Mouse (Mus musculus) ovary, postnatal 14 days (tissue): ENCODE measurements around the gene Atp2b2.
A peak's percentile ranks its signal among the peaks of the same experiment; 100 is the strongest.

Source experiments
- DNase-seq: peaks from one replicate; pipeline ENCODE4 v3.0.0; 2022; ENCODE audit warnings: low spot score

Gene Atp2b2

DNA sequence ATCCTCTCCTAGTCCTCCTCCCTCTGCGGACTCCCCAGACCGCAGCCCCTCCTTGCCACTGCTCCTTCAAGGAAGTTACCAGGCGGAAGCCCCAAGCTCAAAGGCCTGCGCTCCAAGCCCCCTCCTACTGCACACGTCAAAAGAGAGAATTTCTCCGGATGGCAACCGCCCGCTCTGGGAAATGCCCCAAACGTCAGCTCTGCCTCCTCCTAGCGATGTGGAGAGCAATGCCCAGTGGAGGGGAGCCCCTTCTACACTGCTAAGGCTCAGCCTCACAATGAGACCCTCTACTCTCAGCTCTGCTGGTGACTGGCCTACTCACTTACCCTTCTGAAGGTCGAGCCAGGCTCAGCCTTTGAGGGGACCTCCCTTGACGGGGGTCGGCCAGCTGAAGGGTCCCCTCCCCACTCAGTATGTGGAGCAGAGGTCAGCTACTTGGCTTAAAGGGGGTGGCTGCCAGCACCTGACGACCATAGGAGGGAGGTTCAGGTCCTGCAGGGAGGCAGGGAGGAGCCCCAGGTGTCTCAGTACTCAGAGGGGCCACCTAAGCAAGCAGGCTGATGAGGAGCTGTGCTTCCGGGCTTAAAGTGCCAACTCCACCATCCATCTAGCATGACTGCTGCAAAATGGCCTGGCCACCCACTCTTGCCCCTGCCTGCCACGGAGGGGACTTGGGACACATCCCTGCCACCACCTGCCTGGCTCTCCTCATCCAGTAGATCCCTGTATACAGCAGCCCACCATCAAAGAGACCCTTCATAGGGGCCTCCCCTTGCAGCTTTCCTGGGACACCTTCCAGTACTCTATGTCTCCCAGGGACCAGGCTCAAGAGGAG, 152.2 kb downstream of the Atp2b2 start:
- DNase-seq, result no peak

GRCm38 (mm10) chr6:113889180-113889579, 153.2 kb downstream of the Atp2b2 start:
- DNase-seq, result no peak

- no peak for DNase-seq
Observed at GRCm38 (mm10) chr6:113886886-113887285, 155.5 kb downstream of the Atp2b2 start.

DNA sequence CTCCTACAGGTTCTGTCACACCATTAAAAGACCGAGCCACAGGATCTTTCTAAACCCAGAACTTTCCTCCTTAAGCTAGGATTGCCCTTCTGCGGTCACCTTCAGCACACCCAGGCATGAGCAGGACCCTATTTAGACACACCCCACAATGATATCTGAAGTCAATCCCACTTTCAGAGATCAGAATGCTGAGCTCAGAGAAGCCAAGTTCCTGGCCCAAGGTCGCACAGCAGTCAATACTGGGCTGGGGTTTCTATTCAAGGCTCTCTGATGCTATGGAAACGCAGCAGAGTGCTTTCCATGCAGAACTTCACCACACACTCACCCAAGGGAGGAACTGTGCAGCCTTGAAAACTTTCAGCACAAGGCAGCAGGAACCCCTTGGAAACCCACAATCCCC, 157.6 kb downstream of the Atp2b2 start:
- DNase-seq, result no peak

GRCm38 (mm10) chr6:113883225-113883624, 159.2 kb downstream of the Atp2b2 start:
- no peak for DNase-seq

DNA sequence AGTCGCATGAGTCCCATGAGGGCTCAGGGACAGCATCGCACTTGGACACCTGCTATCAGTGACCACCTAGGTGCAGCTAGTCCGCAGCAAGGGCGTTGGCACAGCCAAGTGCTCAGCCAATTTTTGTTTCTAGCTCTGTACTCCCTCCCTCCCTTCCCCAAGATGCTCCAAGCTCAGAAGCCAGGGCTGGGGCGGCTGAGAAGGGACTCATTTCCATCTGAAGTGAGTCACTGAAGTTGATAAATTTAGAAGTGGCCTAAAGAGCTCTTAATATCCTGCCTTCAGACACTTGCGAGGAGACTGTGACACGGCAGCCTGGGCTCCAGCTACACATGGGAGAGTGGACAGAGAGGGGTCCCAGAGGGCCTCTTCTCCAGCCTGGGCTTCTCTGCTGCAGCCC, 160.0 kb downstream of the Atp2b2 start:
- no peak for DNase-seq

DNA sequence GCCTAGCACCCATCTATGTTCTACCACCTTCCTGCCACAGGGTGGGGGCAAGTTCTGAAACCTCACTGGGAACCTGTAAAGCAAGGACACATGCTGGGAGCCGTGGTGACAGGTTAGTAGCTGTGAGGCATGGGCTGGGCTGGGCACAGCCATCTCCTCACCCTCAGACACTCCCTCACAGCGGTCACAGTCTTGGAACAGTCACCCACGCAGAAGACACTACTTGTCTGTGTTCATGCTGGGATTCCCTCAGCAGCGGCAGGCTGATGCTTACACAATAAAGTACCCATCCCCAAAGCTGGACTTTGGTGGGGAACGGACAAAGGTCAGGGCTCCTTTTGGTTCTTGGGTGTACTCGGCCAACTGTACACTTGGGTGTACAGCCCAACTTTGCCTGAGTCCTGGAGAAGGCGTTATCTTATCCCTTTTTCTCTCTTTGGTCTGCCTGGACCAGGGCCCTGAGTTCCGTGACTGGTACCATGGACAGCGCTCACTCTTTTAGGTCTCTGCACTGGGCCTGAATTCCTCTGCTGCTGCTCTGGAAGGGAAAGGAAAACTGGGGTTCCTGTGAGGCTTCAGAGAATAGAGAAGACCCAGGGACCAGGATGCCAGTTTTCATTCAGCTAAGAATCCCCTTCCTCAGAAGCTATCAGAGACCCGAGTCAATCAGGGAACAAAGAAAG, 160.7 kb downstream of the Atp2b2 start:
- DNase-seq, result peak; percentile 26

DNA sequence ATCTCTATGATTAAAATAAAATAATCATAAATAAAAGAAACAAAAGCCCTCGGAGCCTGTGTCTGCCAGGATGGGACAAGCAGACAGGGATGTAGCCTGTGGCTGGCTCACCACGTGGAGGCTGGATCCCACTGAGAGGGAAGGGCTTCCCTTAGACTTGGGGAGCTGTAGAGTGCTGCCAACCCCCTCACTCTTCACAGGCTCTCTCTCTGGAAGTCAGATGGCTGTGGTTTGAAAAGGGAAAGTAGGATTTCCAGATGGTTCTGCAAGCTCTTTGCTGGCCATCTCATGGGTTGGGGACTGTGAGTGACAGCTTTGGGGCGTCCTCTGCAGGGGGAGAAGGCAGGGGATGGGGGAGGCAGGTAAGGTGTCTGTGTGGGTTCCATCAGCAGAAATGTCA, 163.0 kb downstream of the Atp2b2 start:
- no peak for DNase-seq

DNA sequence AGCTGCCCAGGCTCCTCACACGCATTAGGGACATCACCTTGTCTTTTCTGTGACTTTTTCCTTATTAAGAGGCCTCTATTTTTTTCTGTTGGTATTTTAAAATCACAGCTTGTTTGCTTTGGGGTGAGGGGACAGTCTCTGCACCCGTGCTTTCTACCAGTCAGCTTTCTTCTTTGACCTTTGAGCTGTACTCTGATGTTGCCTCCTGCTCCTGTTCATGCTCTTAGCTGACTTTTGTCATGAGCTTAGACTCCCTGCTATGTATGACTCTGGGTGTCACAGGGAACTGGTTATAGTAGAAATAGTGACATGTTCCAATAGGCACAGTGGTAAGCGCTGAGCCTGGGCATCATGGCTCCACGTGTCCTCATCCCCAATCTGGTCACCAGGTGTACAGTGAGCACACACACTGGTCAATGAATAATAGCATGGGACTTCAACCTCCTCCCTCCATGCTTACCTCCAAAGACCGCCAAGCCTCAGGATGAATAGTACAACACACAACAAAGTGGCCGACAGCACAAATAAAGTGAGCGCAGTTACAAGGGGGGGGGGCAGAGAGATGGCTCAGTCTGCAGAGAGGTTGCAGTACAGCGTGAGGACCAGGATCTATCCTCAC, 163.8 kb downstream of the Atp2b2 start:
- DNase-seq, result no peak

DNA sequence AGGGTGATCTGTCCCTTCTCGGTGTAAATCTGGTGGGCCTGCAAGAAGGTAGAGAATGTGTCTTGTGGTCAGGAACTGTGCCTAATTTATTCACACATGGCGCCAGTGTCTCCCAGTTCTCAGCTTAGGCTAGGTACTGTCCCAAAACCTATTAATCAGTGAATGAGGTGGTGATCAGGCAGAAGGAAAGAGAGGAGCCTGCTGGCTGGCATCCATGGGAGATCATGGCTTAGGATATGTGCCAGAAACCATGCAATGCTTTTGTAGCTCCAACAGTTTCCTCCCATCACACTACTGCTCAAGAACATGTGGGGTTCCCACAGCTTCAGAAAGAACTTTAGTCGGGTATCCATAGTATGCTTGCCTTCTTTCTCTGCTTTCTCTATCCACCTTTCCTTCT, 165.8 kb downstream of the Atp2b2 start:
- DNase-seq, result no peak

DNA sequence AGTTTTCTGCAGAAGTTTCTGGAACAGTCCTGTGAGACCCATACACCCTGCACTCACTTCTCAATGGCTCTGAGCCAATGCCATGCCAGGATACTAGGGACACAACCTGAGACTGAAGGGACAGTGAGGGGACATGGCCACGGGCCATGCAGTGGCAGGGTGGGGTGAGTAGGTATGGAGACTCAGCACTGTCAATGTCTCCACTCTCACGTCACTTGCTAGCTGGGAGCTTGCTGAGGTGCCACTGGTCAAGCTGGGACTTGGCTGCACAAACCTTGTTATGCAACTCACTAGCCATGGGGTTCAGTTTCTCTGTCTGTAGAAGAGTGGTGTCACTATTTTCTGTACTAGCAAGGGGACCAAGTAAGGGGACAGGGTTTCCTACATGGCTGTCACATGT, 167.2 kb downstream of the Atp2b2 start:
- DNase-seq, result no peak

DNA sequence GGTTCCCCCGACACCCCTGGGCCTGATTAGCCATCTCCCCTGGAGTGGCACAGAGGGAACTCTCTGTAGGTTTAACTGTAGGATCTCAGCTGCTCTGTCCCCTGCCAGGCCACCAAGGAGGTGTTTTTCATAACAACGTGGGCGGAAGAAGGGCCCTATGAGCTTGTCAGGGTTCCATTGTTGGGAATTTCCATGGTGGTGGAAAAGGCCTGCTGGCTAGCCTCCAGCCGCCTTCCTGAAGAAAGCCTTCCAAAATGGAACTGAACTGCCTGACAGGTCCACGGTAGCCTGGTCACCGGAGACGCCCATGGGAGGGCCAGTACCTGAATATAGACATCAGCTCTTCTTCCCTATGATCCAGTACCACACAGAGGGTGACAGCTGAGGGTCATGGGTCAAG, 169.8 kb downstream of the Atp2b2 start:
- DNase-seq, result no peak

- DNase-seq, result no peak
Observed at GRCm38 (mm10) chr6:113870775-113871174, 171.6 kb downstream of the Atp2b2 start.

DNA sequence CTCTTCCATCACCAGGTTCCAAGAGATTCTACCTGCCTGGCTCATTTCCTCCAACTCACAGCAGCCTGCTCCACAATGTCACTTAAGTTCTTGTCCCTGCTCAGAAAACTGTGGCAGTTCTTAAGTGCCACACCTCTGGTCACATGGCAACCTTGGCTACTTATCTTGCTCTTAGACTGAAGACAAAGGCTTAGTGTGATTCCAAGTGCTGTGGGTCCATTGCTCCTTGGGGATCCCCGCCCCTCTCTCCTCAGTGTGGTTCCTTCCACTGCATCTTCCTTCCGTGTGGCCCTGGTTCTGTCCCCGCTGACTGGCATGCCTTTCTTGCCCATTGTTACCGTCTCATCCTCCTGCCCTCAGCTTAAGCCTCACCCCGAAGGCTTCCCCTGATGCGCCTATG, 173.9 kb downstream of the Atp2b2 start:
- no peak for DNase-seq

- DNase-seq, result no peak
Observed at GRCm38 (mm10) chr6:113865699-113866098, 176.7 kb downstream of the Atp2b2 start.

DNA sequence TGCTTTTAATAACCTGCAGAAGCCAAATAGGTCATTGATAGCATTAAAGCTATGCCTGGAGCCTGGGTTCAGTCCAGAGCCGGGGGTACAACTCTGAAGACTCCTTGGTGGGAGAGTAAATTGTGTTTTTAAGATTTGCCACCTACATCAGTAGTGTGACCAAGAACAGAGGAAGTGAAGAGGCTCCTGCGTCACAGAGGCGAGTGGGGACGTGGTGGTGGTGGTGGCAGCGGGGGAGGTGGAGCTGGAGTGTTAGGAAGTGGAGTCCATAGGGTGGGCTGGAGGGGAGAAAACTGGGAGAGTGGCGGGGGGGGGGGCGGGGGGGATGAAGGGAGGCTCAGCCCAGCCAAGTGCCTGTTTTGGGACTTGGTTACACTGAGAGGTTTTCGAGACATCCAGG, 177.6 kb downstream of the Atp2b2 start:
- no peak for DNase-seq

DNA sequence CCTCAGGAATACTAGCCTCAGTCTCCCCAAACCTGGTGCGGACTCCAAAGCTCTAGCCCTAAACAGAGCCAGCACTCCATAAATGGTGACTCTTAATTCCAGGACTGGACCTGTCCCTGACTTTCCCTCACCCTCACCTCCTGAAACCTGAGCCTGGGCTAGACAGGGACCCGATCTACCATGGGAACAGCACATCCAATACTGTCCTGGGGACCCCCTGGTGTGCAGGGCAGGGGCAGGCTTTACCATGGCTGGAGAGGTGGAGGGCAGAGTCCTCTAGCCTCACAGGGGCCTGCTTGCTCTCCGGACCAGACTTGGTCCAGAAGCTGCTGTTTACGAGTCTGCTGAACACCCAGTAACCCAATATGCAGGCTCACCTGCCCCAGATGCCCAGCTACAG, 179.5 kb downstream of the Atp2b2 start:
- DNase-seq, result no peak

DNA sequence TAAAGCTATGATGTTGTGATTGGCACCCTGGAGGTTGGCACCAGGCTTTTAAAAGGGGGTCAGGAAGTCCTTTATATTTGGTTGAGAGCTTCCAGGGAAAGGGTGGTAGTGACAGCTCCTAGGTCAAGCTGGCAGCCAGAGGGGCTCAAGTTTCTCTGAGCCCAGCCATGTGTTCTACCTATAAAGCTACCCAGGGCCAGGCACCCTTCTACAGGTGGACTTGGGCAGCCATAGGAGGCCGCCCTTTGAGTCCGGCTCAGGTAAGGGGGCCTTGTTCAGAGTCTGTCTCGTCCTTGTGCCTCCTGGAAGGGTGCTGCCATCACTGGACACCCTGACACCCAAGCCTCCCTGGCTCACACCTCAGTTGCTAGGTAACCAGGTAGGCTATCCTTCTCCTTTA, 180.5 kb downstream of the Atp2b2 start:
- no peak for DNase-seq

- no peak for DNase-seq
Observed at GRCm38 (mm10) chr6:113861375-113861770, 181.0 kb downstream of the Atp2b2 start.

DNA sequence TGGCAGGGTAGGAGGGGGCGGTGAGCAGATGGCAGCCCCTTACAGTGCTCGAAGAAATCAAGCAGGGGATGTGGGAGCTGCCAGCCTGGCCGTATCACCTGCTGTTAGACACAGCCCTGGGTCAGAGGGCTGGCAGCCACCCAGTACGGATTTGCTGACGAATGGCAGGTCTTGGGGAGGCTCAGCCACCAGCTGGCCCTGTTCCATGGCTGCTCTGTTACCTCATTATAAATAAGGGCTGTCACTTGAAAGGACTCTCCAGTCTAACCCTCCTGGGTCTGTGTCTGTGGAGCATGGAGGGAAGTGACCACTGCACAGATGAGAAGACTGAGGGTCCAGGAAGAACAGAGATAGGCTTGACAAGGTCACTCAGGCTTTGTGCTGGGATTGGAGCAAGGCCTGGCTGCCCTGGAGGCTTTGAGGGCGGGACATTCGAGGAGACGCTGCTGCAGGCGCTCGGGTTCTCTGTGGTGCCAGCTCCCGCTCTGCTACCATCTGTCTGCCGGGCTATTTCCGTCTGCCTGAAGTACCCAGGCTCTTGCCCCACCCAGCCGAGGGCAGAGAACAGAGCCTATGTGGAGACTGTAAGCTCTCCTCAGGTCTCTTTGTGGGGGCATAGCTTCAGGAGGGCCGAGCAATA, 181.6 kb downstream of the Atp2b2 start:
- DNase-seq, result peak; percentile 13

GRCm38 (mm10) chr6:113860023-113860734, 182.2 kb downstream of the Atp2b2 start:
- DNase-seq, result no peak

- DNase-seq, result no peak
Observed at GRCm38 (mm10) chr6:113858317-113858716, 184.1 kb downstream of the Atp2b2 start.
